Mouse (Mus musculus) G1E (cell line): Measurements from ENCODE around the gene Wdr25.

Source experiments
- CTCF ChIP-seq: IDR thresholded peaks from 2 replicates; pipeline ENCODE4 v1.5.1; 2012; ENCODE audit warnings: low read depth, low read length, inconsistent platforms, mixed read lengths
- POLR2AphosphoS5 ChIP-seq: IDR thresholded peaks from 2 replicates; pipeline ENCODE4 v1.6.1; 2012; ENCODE audit warnings: low read depth, low read length, inconsistent platforms; ENCODE audit not compliant: insufficient replicate concordance

DNA sequence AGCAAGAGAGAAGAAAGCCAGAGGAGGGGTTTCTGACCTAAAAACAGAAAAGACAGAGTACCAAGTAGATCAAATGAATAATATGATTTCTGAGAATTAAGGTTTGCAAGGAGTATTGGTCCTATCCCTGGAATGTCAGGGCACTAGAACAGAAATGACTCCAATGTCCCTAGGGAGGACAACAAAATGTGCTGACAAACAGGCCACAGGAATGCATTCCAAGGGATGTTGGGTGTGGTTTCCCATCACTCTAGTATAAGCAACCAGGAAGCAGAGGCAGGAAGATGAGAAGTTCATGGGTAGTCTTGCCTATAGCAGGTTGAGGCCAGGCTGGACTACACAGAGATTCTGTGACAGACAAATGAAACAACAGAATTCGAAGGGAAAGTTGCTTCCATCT lies 7.5 kb upstream of the Wdr25 start:
- no peak for TF ChIP-seq CTCF
- no peak for TF ChIP-seq POLR2AphosphoS5
